Mouse (Mus musculus): ENCODE results near the gene Fkbp2. TPM values are rescaled to one million over a fixed set of nuclear protein-coding genes. Genes with fewer than 3 reads are reported as not detected.

Gene Fkbp2
- polyA plus RNA-seq, 2 experiments from 2014 or later, result 46.8 to 56.8 TPM

- no peak for ATAC-seq
Measured at GRCm38 (mm10) chr19:6939106-6940002, 40.9 kb downstream of the Fkbp2 start.

- ATAC-seq, result no peak
Measured at GRCm38 (mm10) chr19:6937541-6938465, 42.5 kb downstream of the Fkbp2 start.

DNA sequence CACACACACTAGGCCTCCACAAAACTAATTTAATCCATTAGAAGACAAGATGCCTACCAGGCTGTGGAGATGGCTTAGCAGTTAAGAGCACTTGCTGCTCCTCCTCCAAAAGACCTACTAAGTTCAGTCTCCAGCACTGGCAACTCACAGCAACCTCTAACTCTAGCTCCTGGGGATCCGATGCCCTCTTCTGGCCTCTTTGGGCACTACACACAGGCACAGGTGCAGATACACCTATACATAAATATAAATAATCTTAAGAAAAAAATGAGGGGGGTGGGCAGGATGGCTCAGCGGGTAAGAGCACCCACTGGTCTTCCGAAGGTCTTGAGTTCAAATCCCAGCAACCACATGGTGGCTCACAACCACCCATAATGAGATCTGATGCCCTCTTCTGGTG, 44.0 kb downstream of the Fkbp2 start:
- no peak for ATAC-seq

DNA sequence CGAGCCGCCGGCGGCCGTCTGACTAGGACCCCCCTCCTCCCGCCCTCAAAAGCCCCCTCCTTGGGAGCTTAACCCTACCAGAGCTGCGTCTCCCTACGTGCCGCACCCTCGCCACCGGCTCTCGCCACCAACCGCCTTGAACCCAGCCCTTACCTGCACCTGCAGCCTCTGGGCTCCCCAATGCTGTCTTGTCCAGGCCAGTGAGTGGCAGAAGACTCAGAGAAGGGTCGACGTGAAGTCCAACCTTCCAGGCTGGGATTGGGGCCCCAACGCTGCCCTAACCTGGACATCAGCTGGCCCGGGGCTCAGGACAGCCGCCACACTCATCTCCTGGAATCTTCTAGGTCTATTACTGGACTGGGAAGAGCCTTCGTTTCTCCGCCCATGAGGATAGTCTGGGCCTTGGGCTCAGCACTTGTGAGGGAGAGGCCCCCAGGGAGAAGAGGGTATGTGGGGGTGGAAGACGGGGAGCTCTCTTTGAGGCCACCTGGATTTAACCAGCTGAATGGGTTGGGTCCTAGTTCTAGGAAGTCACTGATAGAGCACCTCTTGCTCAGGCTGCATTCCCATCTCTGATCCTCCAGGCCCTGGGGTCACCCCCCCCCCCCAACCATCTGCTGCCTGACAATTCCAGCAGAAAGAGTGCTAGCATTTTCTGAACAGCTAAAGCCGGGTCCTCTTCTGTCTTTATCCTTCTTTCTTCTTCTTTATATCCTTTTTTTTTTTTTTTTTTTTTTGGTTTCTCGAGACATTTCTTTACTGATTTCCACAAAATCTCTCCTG, 45.9 kb downstream of the Fkbp2 start, which contains the start of gene Kcnk4:
Gene Kcnk4, minus strand, starts transcription at position 321 of the 783 bp plus-strand sequence.
- no peak for ATAC-seq

DNA sequence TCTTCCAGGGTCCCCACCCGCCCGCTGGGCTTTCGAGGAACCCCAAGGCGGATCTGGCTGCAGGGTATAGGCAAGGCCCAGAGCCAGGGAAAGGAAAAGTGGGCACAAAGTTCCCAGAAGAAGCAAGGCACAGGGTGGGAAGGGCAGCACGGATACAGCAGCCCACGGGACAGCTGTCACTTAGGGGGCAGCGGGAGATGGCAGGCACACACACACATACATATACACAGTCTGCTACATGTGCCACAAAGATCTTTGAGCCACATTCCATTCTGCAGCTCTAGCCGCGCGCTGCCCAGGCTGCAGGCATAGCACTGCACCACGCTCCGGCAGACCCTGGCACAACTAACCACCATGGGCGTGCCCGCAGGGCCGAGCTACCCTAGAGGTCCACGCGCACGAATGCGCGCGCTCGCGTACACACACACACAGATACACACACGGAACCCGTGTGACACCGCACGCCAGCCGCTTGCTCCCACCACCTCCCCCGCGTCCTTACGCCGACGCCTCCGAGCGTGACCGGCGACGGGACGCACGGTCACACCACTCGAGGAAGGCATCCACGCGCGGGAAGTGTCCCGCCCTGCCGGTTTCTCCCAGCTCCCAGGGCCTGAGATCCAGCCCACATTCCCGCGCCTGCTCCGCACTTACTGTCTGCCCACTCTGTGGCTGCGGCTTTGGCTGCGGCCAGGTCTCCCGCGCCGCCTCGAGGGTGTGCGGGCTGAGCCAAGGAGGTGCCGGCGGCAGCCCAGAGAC, 46.7 kb downstream of the Fkbp2 start:
- no peak for ATAC-seq

GRCm38 (mm10) chr19:6933102-6933435, 47.2 kb downstream of the Fkbp2 start:
- no peak for ATAC-seq

GRCm38 (mm10) chr19:6932018-6932417, 48.3 kb downstream of the Fkbp2 start:
- no peak for ATAC-seq

DNA sequence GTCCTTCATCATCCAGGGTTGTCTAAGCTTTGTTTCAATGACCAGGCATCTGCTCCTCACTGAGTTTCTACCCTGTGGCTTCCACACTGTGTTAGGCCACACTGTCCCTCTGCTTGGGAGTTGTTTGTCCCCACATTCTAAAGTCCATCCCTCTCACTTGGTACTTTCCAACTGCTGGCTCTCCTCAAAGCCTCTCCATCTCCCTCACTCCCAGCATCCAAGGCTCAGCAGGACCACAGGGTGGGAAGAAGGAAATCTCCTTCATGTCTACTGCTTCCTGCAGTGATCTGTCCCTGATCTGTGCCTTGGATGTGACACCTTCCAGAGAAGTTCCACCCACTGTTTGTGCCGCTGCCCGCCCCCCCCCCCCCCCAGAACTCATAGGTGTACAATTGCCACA, 49.3 kb downstream of the Fkbp2 start:
- ATAC-seq, result no peak

- ATAC-seq, result no peak
Measured at GRCm38 (mm10) chr19:6928080-6928479, 52.2 kb downstream of the Fkbp2 start.

Other genes with a start within 250 kb of the Fkbp2 start
- gene Rps6ka4, start 139.9 kb downstream of the Fkbp2 start, polyA plus RNA-seq (2017; shearing (Covaris generic)), result 1 to 10 TPM; 6.4 to 8.3 TPM
- gene Ccdc88b, start 122.3 kb downstream of the Fkbp2 start, polyA plus RNA-seq (2017; shearing (Covaris generic)), result 1 to 10 TPM; 3.1 to 5.2 TPM
- 100 to 1,000 TPM; 214 to 232 TPM for gene Trmt112, start 70.8 kb downstream of the Fkbp2 start, polyA plus RNA-seq (2017; shearing (Covaris generic))
- 100 to 1,000 TPM; 224 to 246 TPM for gene Prdx5, start 70.4 kb downstream of the Fkbp2 start, polyA plus RNA-seq (2017; shearing (Covaris generic))
- gene Esrra, start 58.7 kb downstream of the Fkbp2 start, polyA plus RNA-seq (2017; shearing (Covaris generic)), result 1 to 10 TPM; 2.2 to 5.7 TPM
- gene Catsperz, start 55.1 kb downstream of the Fkbp2 start, polyA plus RNA-seq (2017; shearing (Covaris generic)), result not detected
- gene Kcnk4, start 46.0 kb downstream of the Fkbp2 start, polyA plus RNA-seq (2017; shearing (Covaris generic)), result not detected
- 10 to 100 TPM; 36.8 to 49.6 TPM for gene Bad, start 38.6 kb downstream of the Fkbp2 start, polyA plus RNA-seq (2017; shearing (Covaris generic))
- 10 to 100 TPM in 1 of 2 experiments, 1 to 10 TPM in 1; 8.4 to 11.4 TPM for gene Gpr137, start 38.0 kb downstream of the Fkbp2 start, polyA plus RNA-seq (2017; shearing (Covaris generic))
- 10 to 100 TPM in 1 of 2 experiments, 1 to 10 TPM in 1; 9.3 to 23.8 TPM for gene Ppp1r14b, start 5.5 kb downstream of the Fkbp2 start, polyA plus RNA-seq (2017; shearing (Covaris generic))
- gene Plcb3, start 4.0 kb downstream of the Fkbp2 start, polyA plus RNA-seq (2017; shearing (Covaris generic)), result 1 to 10 TPM; 3.2 to 3.4 TPM
- gene Vegfb, start 7.2 kb upstream of the Fkbp2 start, polyA plus RNA-seq (2017; shearing (Covaris generic)), result 1 to 10 TPM; 3.3 to 4.4 TPM
- 10 to 100 TPM; 59.8 to 74.9 TPM for gene Dnajc4, start 12.1 kb upstream of the Fkbp2 start, polyA plus RNA-seq (2017; shearing (Covaris generic))
- 10 to 100 TPM; 34.8 to 39.6 TPM for gene Nudt22, start 15.6 kb upstream of the Fkbp2 start, polyA plus RNA-seq (2017; shearing (Covaris generic))
- gene Trpt1, start 15.6 kb upstream of the Fkbp2 start, polyA plus RNA-seq (2017; shearing (Covaris generic)), result 10 to 100 TPM in 1 of 2 experiments, 1 to 10 TPM in 1; 8.1 to 10.9 TPM
- gene Fermt3, start 39.0 kb upstream of the Fkbp2 start, polyA plus RNA-seq (2017; shearing (Covaris generic)), result 100 to 1,000 TPM; 272 to 479 TPM
- 100 to 1,000 TPM; 117 to 119 TPM for gene Stip1, start 59.5 kb upstream of the Fkbp2 start, polyA plus RNA-seq (2017; shearing (Covaris generic))
- 1 to 10 TPM in 1 of 2 experiments, not detected in 1; 2.3 TPM for gene Macrod1, start 76.3 kb upstream of the Fkbp2 start, polyA plus RNA-seq (2017; shearing (Covaris generic))
- under 1 TPM in 1 of 2 experiments, not detected in 1; 0.22 TPM for gene Flrt1, start 125.2 kb upstream of the Fkbp2 start, polyA plus RNA-seq (2017; shearing (Covaris generic))
- gene Otub1, start 225.8 kb upstream of the Fkbp2 start, polyA plus RNA-seq (2017; shearing (Covaris generic)), result 100 to 1,000 TPM; 157 to 198 TPM
- gene Cox8a, start 237.1 kb upstream of the Fkbp2 start, polyA plus RNA-seq (2017; shearing (Covaris generic)), result 100 to 1,000 TPM; 223 to 296 TPM